Mouse (Mus musculus) intestine, postnatal 0 days (tissue): ENCODE results near the gene Gucy2e. TPM values are rescaled to one million over a fixed set of nuclear protein-coding genes. Genes with fewer than 3 reads are reported as not detected.

Experiments used
- ATAC-seq: fragments of 200-750 bp; cut with Nextera tagmentation; 2 replicates; pipeline ENCODE4 v1.8.0; 2017; ENCODE audit warnings: mild to moderate bottlenecking, moderate TSS enrichment, moderate library complexity
- H3K27ac ChIP-seq: fragments of 300-500 bp; sonication (generic); 2 replicates; pipeline ENCODE4 v1.5.1; 2014; ENCODE audit warnings: mild to moderate bottlenecking, low read depth, low read length, moderate library complexity
- H3K27me3 ChIP-seq: fragments of 300-500 bp; sonication (generic); replicated peaks from 2 replicates; pipeline ENCODE4 v1.6.1; 2014; ENCODE audit warnings: low read length, mixed read lengths; ENCODE audit not compliant: control insufficient read depth, insufficient read depth
- H3K36me3 ChIP-seq: fragments of 300-500 bp; sonication (generic); 2 replicates; pipeline ENCODE4 v1.6.1; 2014; ENCODE audit warnings: mild to moderate bottlenecking, moderate library complexity; ENCODE audit not compliant: control insufficient read depth, insufficient read depth
- H3K4me1 ChIP-seq: fragments of 300-500 bp; sonication (generic); replicated peaks from 2 replicates; pipeline ENCODE4 v1.6.1; 2014; ENCODE audit warnings: antibody characterized with exemption, low read length, mixed read lengths; ENCODE audit not compliant: control insufficient read depth, insufficient read depth
- H3K4me2 ChIP-seq: fragments of 300-500 bp; sonication (generic); replicated peaks from 2 replicates; pipeline ENCODE4 v1.6.1; 2014; ENCODE audit warnings: low read depth, mild to moderate bottlenecking, moderate library complexity
- H3K4me3 ChIP-seq: fragments of 300-500 bp; sonication (generic); 2 replicates; pipeline ENCODE4 v1.5.1; 2014; ENCODE audit warnings: low read depth, low read length
- H3K9ac ChIP-seq: fragments of 300-500 bp; sonication (generic); 2 replicates; pipeline ENCODE4 v1.6.1; 2014; ENCODE audit warnings: mild to moderate bottlenecking, low read depth, low read length
- H3K9me3 ChIP-seq: fragments of 300-500 bp; sonication (generic); 2 replicates; pipeline ENCODE4 v1.6.1; 2016; ENCODE audit warnings: mixed run types; ENCODE audit not compliant: control insufficient read depth
- CTCF ChIP-seq: sonication (generic); IDR thresholded peaks from 2 replicates; pipeline ENCODE4 v1.5.1; 2016; ENCODE audit warnings: low read depth, mild to moderate bottlenecking, control low read depth, antibody characterized with exemption, moderate library complexity
- WGBS: fragments of 180-500 bp; shearing (Covaris S2); extraction: QIAGEN DNeasy Blood & Tissue Kit; methylation state at CpG from one replicate; pipeline ENCODE4 v1.1.7; 2014; 5-methylcytosine and 5-hydroxymethylcytosine counted together
- polyA plus RNA-seq: library from polyadenylated mRNA; unstranded; fragments of >200 nt; fragmentation: Nextera tagmentation; extraction: Ambion mirVana; gene quantifications from 2 replicates; pipeline ENCODE4 v1.2.1, GENCODE M21; 2015

The Gucy2e gene
- 0.03 TPM in 1 of 2 replicates, not detected in the other for polyA plus RNA-seq

GRCm38 (mm10) chr11:69236926-69237260 is at the start of gene Gucy2e:
TSS of gene Gucy2e (minus strand) at chr11:69237036.
- no peak for ATAC-seq
- Histone ChIP-seq H3K4me1 (no peaks in the 10 kb centered on the region), H3K27ac (no peak within 1 kb of the TSS), H3K4me2 (peak within 1 kb of the TSS; percentile 79), H3K9ac (peak within 1 kb of the TSS; percentile 40), H3K9me3 (no peaks in the 10 kb centered on the region), H3K27me3 (peaks cover 35% of the 10 kb centered on the region), H3K36me3 (no peaks in the 10 kb centered on the region), H3K4me3 (peak within 1 kb of the TSS; percentile 39)
- 21% methylated on average over 13 of the region's 13 CpGs for WGBS
- no peak for TF ChIP-seq CTCF

GRCm38 (mm10) chr11:69277267-69277666 is 40.4 kb upstream of the Gucy2e start:
- no peak for ATAC-seq
- WGBS = 70% methylated on average over 5 of the region's 5 CpGs
- TF ChIP-seq CTCF = no peak

GRCm38 (mm10) chr11:69276081-69276480 is 39.2 kb upstream of the Gucy2e start:
- Histone ChIP-seq H3K36me3 (no peaks in the 10 kb centered on the region), H3K27me3 (no peaks in the 10 kb centered on the region), H3K9ac (no peak overlapping the region), H3K4me1 (no peaks in the 10 kb centered on the region), H3K4me2 (no peak overlapping the region), H3K4me3 (no peak overlapping the region), H3K27ac (no peak overlapping the region), H3K9me3 (no peaks in the 10 kb centered on the region)
- no peak for ATAC-seq
- 16% methylated on average over 2 of the region's 2 CpGs for whole genome bisulfite sequencing
- TF ChIP-seq CTCF = no peak

More at GRCm38 (mm10) chr11:69277267-69277666, 40.4 kb upstream of the Gucy2e start:
- Histone ChIP-seq H3K9ac (no peak overlapping the region), H3K9me3 (no peaks in the 10 kb centered on the region), H3K4me2 (no peak overlapping the region), H3K27ac (no peak overlapping the region), H3K36me3 (no peaks in the 10 kb centered on the region), H3K27me3 (no peaks in the 10 kb centered on the region), H3K4me3 (no peak overlapping the region), H3K4me1 (no peaks in the 10 kb centered on the region)

GRCm38 (mm10) chr11:69275650-69276049 is 38.8 kb upstream of the Gucy2e start:
- Histone ChIP-seq H3K4me1 (no peaks in the 10 kb centered on the region), H3K4me3 (no peak overlapping the region), H3K9me3 (no peaks in the 10 kb centered on the region), H3K27me3 (no peaks in the 10 kb centered on the region), H3K4me2 (no peak overlapping the region), H3K36me3 (no peaks in the 10 kb centered on the region), H3K9ac (no peak overlapping the region), H3K27ac (no peak overlapping the region)
- no peak for TF ChIP-seq CTCF
- WGBS = 75% methylated on average over 6 of the region's 6 CpGs
- ATAC-seq = no peak

- no peak overlapping the region for H3K4me3 ChIP-seq
- 0 out of 2 replicates have a peak, but pooled peaks cover 3% of the 10 kb centered on the region for H3K27me3 ChIP-seq
- 45% methylated on average over 16 of the region's 16 CpGs for WGBS
- no peaks in the 10 kb centered on the region for H3K9me3 ChIP-seq
- peak; percentile 90 for TF ChIP-seq CTCF
- H3K9ac ChIP-seq = no peak overlapping the region
- no peak overlapping the region for H3K4me2 ChIP-seq
- H3K36me3 ChIP-seq = no peaks in the 10 kb centered on the region
- no peaks in the 10 kb centered on the region for H3K4me1 ChIP-seq
- ATAC-seq = 0 out of 2 replicates have a peak, but pooled peaks have one; percentile 17
- no peak overlapping the region for H3K27ac ChIP-seq
These were observed 35.4 kb upstream of the Gucy2e start for GRCm38 (mm10) chr11:69272122-69272740.

GRCm38 (mm10) chr11:69269575-69269974 is 32.7 kb upstream of the Gucy2e start:
- H3K27me3 ChIP-seq = 0 out of 2 replicates have a peak, but pooled peaks cover 3% of the 10 kb centered on the region
- 0 out of 2 replicates have a peak, but pooled peaks have one; percentile 29 for ATAC-seq
- H3K9ac ChIP-seq = no peak overlapping the region
- WGBS = 11% methylated on average over 13 of the region's 13 CpGs
- H3K9me3 ChIP-seq = no peaks in the 10 kb centered on the region
- H3K4me2 ChIP-seq = peak overlapping the region; percentile 35
- no peak overlapping the region for H3K27ac ChIP-seq
- H3K4me3 ChIP-seq = no peak overlapping the region
- no peaks in the 10 kb centered on the region for H3K36me3 ChIP-seq
- H3K4me1 ChIP-seq = no peaks in the 10 kb centered on the region
- peak; percentile 94 for TF ChIP-seq CTCF
